Mouse (Mus musculus): ENCODE measurements around the gene Pdzd3. TPM values are rescaled to one million over a fixed set of nuclear protein-coding genes. Genes with fewer than 3 reads are reported as not detected.

Gene Pdzd3
- polyA plus RNA-seq, 1 experiment from 2014 or later = 0.15 TPM

GRCm38 (mm10) chr9:44247907-44248306, 3.4 kb downstream of the Pdzd3 start:
- no peak for ATAC-seq (ENCODE audit: low FRiP score)
- no peak overlapping the region for H3K4me2 ChIP-seq (replicated peaks)
- no peaks in the 10 kb centered on the region for H3K9me3 ChIP-seq (replicated peaks)
- peaks cover 3% of the 10 kb centered on the region; the same call in 1 of the 2 replicates for H3K4me1 ChIP-seq
- H3K27me3 ChIP-seq = peaks cover 3% of the 10 kb centered on the region; the same call in 1 of the 2 replicates
- no peaks in the 10 kb centered on the region for H3K36me3 ChIP-seq
- H3K9ac ChIP-seq = no peak overlapping the region
- no peak overlapping the region for H3K4me3 ChIP-seq
- 85% methylated on average over 6 of the region's 6 CpGs for WGBS
- no peak overlapping the region for H3K27ac ChIP-seq

- H3K4me3 ChIP-seq = no peak overlapping the region
- no peak overlapping the region for H3K27ac ChIP-seq
- H3K27me3 ChIP-seq = no peaks in the 10 kb centered on the region
- 43% methylated on average over 2 of the region's 2 CpGs for WGBS
- no peaks in the 10 kb centered on the region for H3K36me3 ChIP-seq
- no peak for ATAC-seq (ENCODE audit: low FRiP score)
- no peak overlapping the region for H3K4me2 ChIP-seq (replicated peaks)
- H3K4me1 ChIP-seq = no peaks in the 10 kb centered on the region
- H3K9ac ChIP-seq = no peak overlapping the region
- no peaks in the 10 kb centered on the region for H3K9me3 ChIP-seq (replicated peaks)
These were observed 7.7 kb downstream of the Pdzd3 start for GRCm38 (mm10) chr9:44243621-44244020.

DNA sequence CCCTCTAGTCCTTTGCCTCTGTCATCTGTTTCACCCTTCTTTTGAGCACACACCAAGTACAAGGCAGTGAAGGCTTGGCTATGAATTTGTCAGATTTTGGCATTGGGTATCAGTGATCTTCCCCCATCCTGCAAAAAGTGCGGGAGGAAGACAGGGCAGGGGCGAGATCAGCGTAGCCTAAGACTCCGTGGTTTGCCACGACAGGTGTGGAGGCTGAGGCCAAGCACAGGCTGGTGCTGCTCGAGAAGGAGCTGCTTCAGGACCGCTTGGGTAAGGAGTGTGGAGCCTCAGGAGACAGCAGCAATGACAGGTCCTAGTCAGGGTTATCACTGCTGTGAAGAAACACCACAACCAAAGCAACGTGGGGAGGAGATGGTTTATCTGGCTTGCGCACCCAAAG, 9.9 kb downstream of the Pdzd3 start:
- Histone ChIP-seq H3K36me3 (no peaks in the 10 kb centered on the region), H3K4me2 (replicated peaks) (no peak overlapping the region), H3K4me3 (no peak overlapping the region), H3K4me1 (no peaks in the 10 kb centered on the region), H3K9me3 (replicated peaks) (no peaks in the 10 kb centered on the region), H3K9ac (no peak overlapping the region), H3K27me3 (no peaks in the 10 kb centered on the region), H3K27ac (no peak overlapping the region)
- 79% methylated on average over 9 of the region's 9 CpGs for WGBS
- no peak for ATAC-seq (ENCODE audit: low FRiP score)

DNA sequence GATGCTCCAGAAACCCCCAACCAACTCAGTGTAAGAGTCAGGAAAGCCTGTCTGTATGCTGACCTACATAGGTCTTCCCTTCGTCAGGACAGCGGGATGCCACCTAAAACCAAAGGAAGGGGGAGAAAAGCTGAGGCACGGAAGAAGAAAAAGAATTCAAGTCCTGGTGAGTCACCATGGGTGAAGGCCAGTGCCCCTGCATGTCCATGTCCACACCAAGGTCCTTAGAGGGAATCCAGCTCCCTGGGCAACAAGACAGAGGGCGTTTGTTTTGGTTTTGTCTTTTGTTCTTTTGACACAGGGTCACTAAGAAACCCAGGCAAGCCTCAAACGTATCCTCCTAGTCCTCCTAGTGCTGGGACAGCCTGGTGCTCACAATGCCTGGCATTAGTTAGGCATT, 10.4 kb downstream of the Pdzd3 start:
- no peak overlapping the region for H3K27ac ChIP-seq
- H3K4me3 ChIP-seq = no peak overlapping the region
- no peak overlapping the region for H3K9ac ChIP-seq
- H3K9me3 ChIP-seq (replicated peaks) = no peaks in the 10 kb centered on the region
- H3K27me3 ChIP-seq = no peaks in the 10 kb centered on the region
- 46% methylated on average over 5 of the region's 5 CpGs for whole genome bisulfite sequencing
- no peak for ATAC-seq (ENCODE audit: low FRiP score)
- no peak overlapping the region for H3K4me2 ChIP-seq (replicated peaks)
- no peaks in the 10 kb centered on the region for H3K36me3 ChIP-seq
- H3K4me1 ChIP-seq = no peaks in the 10 kb centered on the region

DNA sequence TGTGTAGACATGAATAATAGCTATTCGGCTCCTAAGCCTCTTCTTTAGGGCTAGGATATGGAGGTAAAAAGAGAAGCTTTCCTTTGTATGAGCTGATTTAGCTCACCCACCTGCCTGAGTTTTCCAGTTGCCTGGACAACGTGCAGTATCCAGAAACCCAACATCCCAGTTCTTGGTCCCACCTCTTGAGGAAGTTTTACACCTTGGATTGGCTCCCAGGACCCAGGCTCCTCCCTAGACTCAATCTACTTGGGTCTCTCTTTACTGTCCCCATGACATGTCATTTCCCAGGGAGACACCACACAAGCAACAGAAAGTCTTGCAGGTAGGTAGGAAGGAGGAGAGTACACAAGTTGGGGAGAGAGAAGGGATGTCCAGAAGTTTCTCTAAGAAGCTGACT, 10.9 kb downstream of the Pdzd3 start, which contains the start of gene Ccdc153:
Gene Ccdc153, plus strand, starts transcription at position 278 of the 400 bp plus-strand sequence.
- H3K27me3 ChIP-seq = no peaks in the 10 kb centered on the region
- H3K9ac ChIP-seq = no peak within 1 kb of the TSS
- no peak for ATAC-seq (ENCODE audit: low FRiP score)
- H3K9me3 ChIP-seq (replicated peaks) = no peaks in the 10 kb centered on the region
- H3K4me1 ChIP-seq = no peaks in the 10 kb centered on the region
- no peak within 1 kb of the TSS for H3K27ac ChIP-seq
- H3K4me3 ChIP-seq = no peak within 1 kb of the TSS
- H3K4me2 ChIP-seq (replicated peaks) = no peak within 1 kb of the TSS
- no peaks in the 10 kb centered on the region for H3K36me3 ChIP-seq
- 59% methylated on average over 2 of the region's 2 CpGs for WGBS

DNA sequence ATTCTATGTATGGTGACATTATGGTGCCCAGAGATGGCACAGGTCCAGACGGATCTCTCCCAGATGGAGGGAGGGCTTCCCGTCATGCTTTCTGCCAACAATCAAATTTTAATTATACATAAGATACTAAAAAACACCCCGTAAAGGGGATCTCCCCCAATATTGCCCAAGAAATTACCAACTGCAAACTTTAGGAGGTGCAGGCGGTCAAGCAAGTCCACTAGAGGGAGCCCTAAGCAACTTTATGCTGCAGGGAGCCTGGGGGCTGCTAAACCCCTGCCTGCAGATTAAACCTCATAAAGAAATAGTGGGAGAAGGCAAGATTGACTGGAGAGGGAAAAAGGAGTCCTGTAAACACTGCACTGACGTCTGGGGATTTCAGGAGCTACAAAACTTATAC, 11.8 kb downstream of the Pdzd3 start:
- ATAC-seq (ENCODE audit: low FRiP score) = no peak
- no peak overlapping the region for H3K4me2 ChIP-seq (replicated peaks)
- no peaks in the 10 kb centered on the region for H3K36me3 ChIP-seq
- no peak overlapping the region for H3K9ac ChIP-seq
- H3K27ac ChIP-seq = no peak overlapping the region
- H3K4me3 ChIP-seq = no peak overlapping the region
- WGBS = 10% methylated on average over 5 of the region's 5 CpGs
- no peaks in the 10 kb centered on the region for H3K4me1 ChIP-seq
- H3K27me3 ChIP-seq = no peaks in the 10 kb centered on the region
- H3K9me3 ChIP-seq (replicated peaks) = no peaks in the 10 kb centered on the region

GRCm38 (mm10) chr9:44238501-44239190, 12.6 kb downstream of the Pdzd3 start:
- H3K4me2 ChIP-seq (replicated peaks) = no peak overlapping the region
- no peak overlapping the region for H3K27ac ChIP-seq
- H3K9ac ChIP-seq = no peak overlapping the region
- H3K9me3 ChIP-seq (replicated peaks) = no peaks in the 10 kb centered on the region
- H3K36me3 ChIP-seq = no peaks in the 10 kb centered on the region
- H3K4me1 ChIP-seq = no peaks in the 10 kb centered on the region
- no peak overlapping the region for H3K4me3 ChIP-seq
- H3K27me3 ChIP-seq = no peaks in the 10 kb centered on the region
- ATAC-seq (ENCODE audit: low FRiP score) = no peak
- 77% methylated on average over 17 of the region's 17 CpGs for WGBS

GRCm38 (mm10) chr9:44237128-44237527, 14.1 kb downstream of the Pdzd3 start:
- Histone ChIP-seq H3K9me3 (replicated peaks) (no peaks in the 10 kb centered on the region), H3K4me1 (peaks cover 9% of the 10 kb centered on the region), H3K36me3 (no peaks in the 10 kb centered on the region), H3K4me3 (no peak overlapping the region), H3K9ac (no peak overlapping the region), H3K4me2 (replicated peaks) (no peak overlapping the region), H3K27ac (no peak overlapping the region), H3K27me3 (no peaks in the 10 kb centered on the region)
- ATAC-seq (ENCODE audit: low FRiP score) = no peak
- WGBS = 79% methylated on average over 4 of the region's 4 CpGs

DNA sequence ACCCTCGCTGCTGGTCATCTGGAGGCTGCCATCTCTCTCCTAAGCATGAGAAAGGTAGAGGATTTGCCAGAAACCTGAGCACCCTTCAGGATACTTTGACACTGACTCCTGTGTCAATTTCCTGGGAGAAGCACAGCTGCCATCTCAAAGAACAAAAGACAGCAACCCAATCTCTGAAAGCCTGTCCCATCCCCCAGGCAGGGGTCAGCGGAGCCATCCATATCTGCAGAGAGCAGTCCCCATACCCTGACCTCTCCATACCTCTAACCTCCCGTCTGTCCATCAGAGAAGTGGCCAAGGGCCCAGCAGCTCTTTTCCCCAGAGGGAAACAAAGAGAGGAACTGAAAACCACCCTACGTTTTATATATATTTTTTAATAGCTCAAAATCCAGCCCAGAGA, 14.7 kb downstream of the Pdzd3 start:
- WGBS = 55% methylated on average over 4 of the region's 4 CpGs
- Histone ChIP-seq H3K36me3 (no peaks in the 10 kb centered on the region), H3K4me3 (no peak overlapping the region), H3K9me3 (replicated peaks) (no peaks in the 10 kb centered on the region), H3K4me2 (replicated peaks) (no peak overlapping the region), H3K9ac (no peak overlapping the region), H3K27me3 (no peaks in the 10 kb centered on the region), H3K4me1 (peaks cover 14% of the 10 kb centered on the region), H3K27ac (no peak overlapping the region)
- no peak for ATAC-seq (ENCODE audit: low FRiP score)

GRCm38 (mm10) chr9:44234479-44235427, 16.5 kb downstream of the Pdzd3 start:
- no peaks in the 10 kb centered on the region for H3K27me3 ChIP-seq

DNA sequence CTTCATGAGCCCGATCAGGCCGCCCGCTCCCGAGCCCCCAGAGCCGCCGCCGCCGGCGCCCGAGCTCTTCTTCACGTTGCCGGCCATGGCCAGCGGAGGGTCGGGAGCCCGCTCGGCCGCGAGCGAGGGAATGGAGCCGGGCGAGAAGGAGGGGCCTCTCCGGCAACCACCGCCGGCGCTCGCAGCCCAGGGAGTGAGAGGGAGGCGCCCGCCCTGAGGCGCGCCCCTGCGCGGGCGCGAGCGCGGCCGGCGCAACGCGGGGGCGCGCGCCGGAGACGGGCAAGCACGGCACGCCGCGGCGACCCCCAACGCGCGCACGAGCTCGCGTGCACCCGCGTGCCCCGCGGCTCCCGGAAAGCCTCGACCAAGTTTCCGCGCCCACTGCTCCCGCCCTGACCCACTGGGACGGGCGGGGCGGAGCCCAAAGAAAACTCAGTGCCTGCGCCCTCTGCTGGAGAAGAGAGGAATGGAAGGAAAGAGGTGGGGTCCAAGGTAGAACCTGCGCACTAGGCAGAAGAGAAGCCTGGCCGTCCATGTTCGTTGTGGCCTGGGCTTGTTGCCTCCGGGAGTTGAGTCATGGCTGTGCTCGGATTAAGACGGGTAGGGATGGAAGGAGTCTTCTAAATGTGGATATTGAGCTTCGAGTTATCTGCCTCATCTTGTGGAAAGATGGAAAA, 17.3 kb downstream of the Pdzd3 start, which contains the start of gene Cbl:
Gene Cbl, minus strand, starts transcription at position 248 of the 677 bp plus-strand sequence.
- no peaks in the 10 kb centered on the region for H3K27me3 ChIP-seq
- H3K4me1 ChIP-seq = peaks cover 24% of the 10 kb centered on the region
- H3K36me3 ChIP-seq = no peaks in the 10 kb centered on the region
- under 1% methylated on average over 71 of the region's 76 CpGs for WGBS
- H3K9ac ChIP-seq = peak within 1 kb of the TSS; percentile 90
- ATAC-seq (ENCODE audit: low FRiP score) = peak; percentile 95
- peak within 1 kb of the TSS; percentile 67 for H3K4me2 ChIP-seq (replicated peaks)
- H3K9me3 ChIP-seq (replicated peaks) = no peaks in the 10 kb centered on the region
- H3K4me3 ChIP-seq = peak within 1 kb of the TSS; percentile 86
- peak within 1 kb of the TSS; percentile 93 for H3K27ac ChIP-seq

More at GRCm38 (mm10) chr9:44234479-44235427, 16.5 kb downstream of the Pdzd3 start:
- 0 out of 2 replicates have a peak, but pooled peaks have one; percentile 14 for ATAC-seq (ENCODE audit: low FRiP score)
- H3K4me2 ChIP-seq (replicated peaks) = peak overlapping the region; percentile 44
- WGBS = 25% methylated on average over 19 of the region's 19 CpGs
- H3K36me3 ChIP-seq = no peaks in the 10 kb centered on the region
- H3K9ac ChIP-seq = no peak overlapping the region
- no peaks in the 10 kb centered on the region for H3K9me3 ChIP-seq (replicated peaks)
- peaks cover 23% of the 10 kb centered on the region for H3K4me1 ChIP-seq
- peak overlapping the region; percentile 86 for H3K4me3 ChIP-seq
- H3K27ac ChIP-seq = no peak overlapping the region

All from hindbrain, embryonic 12.5 days (tissue).